Mouse (Mus musculus): ENCODE data around the gene Tmigd1. TPM values are rescaled to one million over a fixed set of nuclear protein-coding genes. Genes with fewer than 3 reads are reported as not detected.
A peak's percentile ranks its signal among the peaks of the same experiment; 100 is the strongest.

Tmigd1 gene
- polyA plus RNA-seq, 1 experiment from 2014 or later = not detected

DNA sequence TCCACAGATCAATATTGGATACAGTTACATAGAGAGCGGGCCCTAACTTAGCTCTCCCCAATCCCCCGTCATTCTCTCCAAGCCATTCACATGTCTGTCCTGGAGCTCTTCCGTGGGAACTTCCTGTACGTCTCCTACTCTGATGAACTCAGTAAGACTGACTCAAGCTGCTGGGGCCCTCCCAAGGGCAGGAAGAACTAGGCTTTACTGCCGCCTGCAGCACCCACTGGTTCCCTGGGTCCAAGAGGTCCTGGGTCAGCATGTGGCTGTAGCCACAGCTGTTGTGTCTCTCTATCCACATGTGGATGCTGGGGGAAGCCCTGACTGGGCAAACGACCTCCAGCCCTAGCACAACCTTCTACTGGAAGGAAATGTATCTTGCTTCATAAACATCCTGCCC, 27.2 kb upstream of the Tmigd1 start:
- H3K27ac ChIP-seq (ENCODE audit: low read depth, low read length) = no peak overlapping the region
- WGBS = 80% methylated on average over 6 of the region's 6 CpGs
- no peak overlapping the region for H3K4me2 ChIP-seq
- no peaks in the 10 kb centered on the region for H3K27me3 ChIP-seq (ENCODE audit: control insufficient read depth, insufficient read depth, low read length)
- DNase-seq (ENCODE audit: low spot score, missing footprints) (peak; percentile 41), ATAC-seq (ENCODE audit: low FRiP score) (no peak)
- no peaks in the 10 kb centered on the region for H3K9me3 ChIP-seq (ENCODE audit: control insufficient read depth, low read length)
- H3K4me1 ChIP-seq (ENCODE audit: control insufficient read depth, insufficient read depth, low read length) = no peaks in the 10 kb centered on the region
- no peak overlapping the region for H3K9ac ChIP-seq (ENCODE audit: low read length)
- no peak overlapping the region for H3K4me3 ChIP-seq (ENCODE audit: low read depth, low read length)
- H3K36me3 ChIP-seq (ENCODE audit: control insufficient read depth, insufficient read depth, low read length) = no peaks in the 10 kb centered on the region

DNA sequence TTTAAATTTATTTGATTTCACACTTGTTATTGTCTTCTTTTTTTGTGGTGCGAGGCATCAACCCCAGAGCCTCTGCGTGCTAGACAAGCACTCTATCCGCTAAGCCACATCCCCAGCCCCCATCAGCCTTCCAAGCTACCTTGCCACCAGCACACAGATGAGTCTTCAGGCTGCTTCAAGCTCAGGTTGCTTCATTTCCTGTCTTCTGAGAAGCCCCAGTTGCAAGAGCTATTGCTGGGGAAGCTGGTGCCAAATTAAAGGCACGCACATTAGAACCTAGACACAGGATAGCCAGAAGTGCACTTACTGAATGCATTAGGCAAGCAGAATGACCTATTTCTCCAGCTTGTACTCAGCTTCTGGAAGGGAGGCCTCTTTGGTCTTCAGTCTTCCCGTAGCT, 22.1 kb upstream of the Tmigd1 start:
- Histone ChIP-seq H3K4me1 (ENCODE audit: control insufficient read depth, insufficient read depth, low read length) (no peaks in the 10 kb centered on the region), H3K27me3 (ENCODE audit: control insufficient read depth, insufficient read depth, low read length) (no peaks in the 10 kb centered on the region), H3K36me3 (ENCODE audit: control insufficient read depth, insufficient read depth, low read length) (no peaks in the 10 kb centered on the region), H3K27ac (ENCODE audit: low read depth, low read length) (no peak overlapping the region), H3K4me2 (no peak overlapping the region), H3K9ac (ENCODE audit: low read length) (no peak overlapping the region), H3K4me3 (ENCODE audit: low read depth, low read length) (no peak overlapping the region), H3K9me3 (ENCODE audit: control insufficient read depth, low read length) (no peaks in the 10 kb centered on the region)
- no peak for DNase-seq (ENCODE audit: low spot score, missing footprints)
- WGBS = 88% methylated on average over 5 of the region's 5 CpGs
- no peak for ATAC-seq (ENCODE audit: low FRiP score)

DNA sequence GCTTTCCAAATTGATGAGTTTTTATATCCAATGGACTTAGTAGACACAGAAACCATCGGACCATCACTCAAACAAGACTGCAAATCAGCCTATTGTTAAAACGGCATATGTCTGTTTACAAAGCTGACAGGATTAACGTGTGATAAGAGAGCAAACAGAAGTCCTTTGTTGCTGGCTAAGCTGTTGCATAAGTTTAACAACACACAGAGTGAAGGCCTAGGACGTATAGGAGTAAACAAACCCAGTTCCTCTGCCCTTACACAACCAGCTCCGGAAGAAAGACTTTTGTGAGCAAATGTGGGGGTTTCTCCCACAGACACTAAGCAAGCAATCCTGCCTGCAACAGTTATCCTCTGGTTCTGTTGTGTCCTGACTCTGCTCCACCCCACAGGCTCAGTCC, 17.5 kb upstream of the Tmigd1 start:
- ATAC-seq (ENCODE audit: low FRiP score) (no peak), DNase-seq (ENCODE audit: low spot score, missing footprints) (peak; percentile 82)
- no peaks in the 10 kb centered on the region for H3K36me3 ChIP-seq (ENCODE audit: control insufficient read depth, insufficient read depth, low read length)
- no peaks in the 10 kb centered on the region for H3K27me3 ChIP-seq (ENCODE audit: control insufficient read depth, insufficient read depth, low read length)
- H3K4me2 ChIP-seq = no peak overlapping the region
- WGBS = 32% methylated on average over 5 of the region's 5 CpGs
- no peak overlapping the region for H3K9ac ChIP-seq (ENCODE audit: low read length)
- no peaks in the 10 kb centered on the region for H3K9me3 ChIP-seq (ENCODE audit: control insufficient read depth, low read length)
- H3K4me1 ChIP-seq (ENCODE audit: control insufficient read depth, insufficient read depth, low read length) = no peaks in the 10 kb centered on the region
- H3K27ac ChIP-seq (ENCODE audit: low read depth, low read length) = no peak overlapping the region
- no peak overlapping the region for H3K4me3 ChIP-seq (ENCODE audit: low read depth, low read length)

DNA sequence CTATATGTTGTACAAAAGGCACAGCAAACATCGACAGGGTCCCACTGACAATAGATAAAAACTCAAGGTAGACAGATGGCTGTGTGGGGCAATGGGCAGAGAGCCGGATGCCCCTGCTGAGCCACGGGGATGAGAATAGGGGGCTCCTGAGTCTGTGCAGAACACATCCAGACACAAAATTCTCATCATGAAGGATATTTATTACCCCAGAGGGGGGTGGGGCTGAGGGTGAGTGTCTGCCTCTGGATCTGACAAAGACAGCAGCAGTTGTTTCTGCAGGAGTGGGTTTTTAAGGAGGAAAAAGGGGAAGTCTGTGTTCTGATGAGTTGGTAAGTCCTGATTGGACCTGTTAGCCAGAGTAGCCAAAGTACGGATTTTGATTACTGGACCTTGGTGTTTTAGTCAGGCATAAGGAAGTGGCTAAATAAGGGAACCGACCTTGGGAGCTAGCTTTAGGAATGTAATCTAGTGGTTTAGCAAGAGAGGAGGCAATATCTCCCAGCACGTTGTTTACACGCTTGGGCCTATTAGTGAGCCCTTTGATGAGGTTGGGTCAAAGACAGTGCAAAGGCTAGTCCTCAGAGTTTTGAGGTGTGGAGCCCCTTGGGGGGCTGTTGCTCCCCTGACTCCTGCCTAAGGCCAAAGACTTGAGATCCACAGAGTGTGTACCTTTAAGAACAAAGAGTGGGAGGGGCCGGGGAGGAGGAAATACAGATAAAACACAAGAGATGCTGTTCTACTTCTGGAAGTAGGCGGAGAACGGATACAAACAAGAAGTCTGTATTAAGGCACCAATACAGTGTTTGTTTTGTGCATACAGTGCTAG, 12.4 kb upstream of the Tmigd1 start:
- H3K4me1 ChIP-seq (ENCODE audit: control insufficient read depth, insufficient read depth, low read length) = no peaks in the 10 kb centered on the region
- no peak overlapping the region for H3K27ac ChIP-seq (ENCODE audit: low read depth, low read length)
- H3K9me3 ChIP-seq (ENCODE audit: control insufficient read depth, low read length) = no peaks in the 10 kb centered on the region
- H3K27me3 ChIP-seq (ENCODE audit: control insufficient read depth, insufficient read depth, low read length) = no peaks in the 10 kb centered on the region
- 77% methylated on average over 10 of the region's 10 CpGs for WGBS
- no peak overlapping the region for H3K4me3 ChIP-seq (ENCODE audit: low read depth, low read length)
- no peaks in the 10 kb centered on the region for H3K36me3 ChIP-seq (ENCODE audit: control insufficient read depth, insufficient read depth, low read length)
- H3K9ac ChIP-seq (ENCODE audit: low read length) = no peak overlapping the region
- ATAC-seq (ENCODE audit: low FRiP score) (no peak), DNase-seq (ENCODE audit: low spot score, missing footprints) (peak; percentile 45)
- H3K4me2 ChIP-seq = no peak overlapping the region

DNA sequence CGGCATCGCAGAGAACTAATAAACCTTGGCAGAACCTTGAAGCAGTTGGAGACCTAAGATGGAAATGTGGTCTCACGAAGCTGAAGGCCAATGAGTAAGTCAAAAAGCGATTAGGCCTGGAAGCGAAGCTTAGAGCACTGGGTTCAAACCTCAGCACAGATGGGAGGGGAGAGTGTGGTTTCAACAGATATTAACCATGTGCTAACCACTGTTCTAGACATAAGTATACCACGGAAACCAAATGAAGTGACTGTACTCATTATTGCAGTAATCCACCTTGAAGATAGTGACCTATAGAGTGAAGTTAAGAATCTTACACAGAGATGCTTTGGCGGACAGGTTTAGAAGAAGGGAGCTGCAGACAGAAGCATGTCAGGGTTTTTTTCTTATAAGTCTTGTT, 10.8 kb upstream of the Tmigd1 start:
- Histone ChIP-seq H3K4me1 (ENCODE audit: control insufficient read depth, insufficient read depth, low read length) (no peaks in the 10 kb centered on the region), H3K27ac (ENCODE audit: low read depth, low read length) (no peak overlapping the region), H3K4me3 (ENCODE audit: low read depth, low read length) (no peak overlapping the region), H3K9ac (ENCODE audit: low read length) (no peak overlapping the region), H3K27me3 (ENCODE audit: control insufficient read depth, insufficient read depth, low read length) (no peaks in the 10 kb centered on the region), H3K9me3 (ENCODE audit: control insufficient read depth, low read length) (no peaks in the 10 kb centered on the region), H3K4me2 (no peak overlapping the region), H3K36me3 (ENCODE audit: control insufficient read depth, insufficient read depth, low read length) (no peaks in the 10 kb centered on the region)
- 91% methylated on average over 7 of the region's 7 CpGs for WGBS
- DNase-seq (ENCODE audit: low spot score, missing footprints) (no peak), ATAC-seq (ENCODE audit: low FRiP score) (no peak)

DNA sequence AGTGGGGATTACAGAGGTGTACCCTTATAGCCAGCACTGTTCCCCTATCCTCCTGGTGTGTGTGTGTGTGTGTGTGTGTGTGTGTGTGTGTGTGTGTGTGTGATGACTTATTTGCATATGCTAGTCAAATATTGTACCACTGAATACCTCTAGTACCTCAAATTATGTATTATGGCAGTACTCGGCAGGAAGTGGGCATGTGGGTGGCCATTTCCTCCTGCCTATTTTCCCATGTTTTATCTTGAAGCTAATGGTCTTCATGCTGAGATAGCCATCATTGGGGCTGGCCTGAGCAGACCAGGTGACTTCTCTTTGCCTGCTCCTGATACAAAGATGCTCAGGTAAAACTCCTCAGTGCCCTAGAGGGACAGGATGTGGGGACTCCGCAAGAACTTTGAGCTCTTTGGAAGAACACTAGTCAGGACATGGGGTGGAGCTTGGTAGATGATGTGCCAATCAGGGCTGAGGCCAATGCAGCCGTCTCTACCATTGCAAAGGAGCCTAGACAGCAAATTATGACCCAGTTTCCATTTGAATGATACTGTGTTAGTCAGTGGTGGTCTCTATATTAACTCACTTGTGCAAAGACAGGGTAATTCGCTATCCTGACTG, 10.1 kb upstream of the Tmigd1 start:
- H3K4me2 ChIP-seq = no peak overlapping the region
- peak; percentile 68 for DNase-seq (ENCODE audit: low spot score, missing footprints)
- 87% methylated on average over 4 of the region's 4 CpGs for WGBS

DNA sequence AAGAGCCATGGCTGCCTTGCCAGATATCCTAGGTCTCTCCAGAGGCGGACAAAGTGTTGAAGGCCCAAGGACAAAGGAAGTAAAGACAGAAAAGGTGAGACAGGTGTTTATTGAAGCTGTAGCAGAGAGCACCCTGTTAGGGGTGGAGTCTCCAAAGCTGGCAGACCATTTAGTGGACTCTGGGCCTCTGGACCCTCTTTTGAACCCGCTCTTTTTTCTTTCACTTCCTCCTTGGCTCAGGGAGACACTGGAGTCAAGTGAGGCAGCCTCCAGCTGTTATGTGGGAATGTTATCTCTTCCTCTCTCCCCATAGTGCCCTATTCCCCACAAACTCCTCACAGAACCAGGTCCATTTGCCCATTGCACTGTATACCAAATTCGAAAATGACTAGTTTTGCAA, 9.0 kb upstream of the Tmigd1 start:
- WGBS = 85% methylated on average over 3 of the region's 3 CpGs
- H3K4me3 ChIP-seq (ENCODE audit: low read depth, low read length) = no peak overlapping the region

More for the DNA sequence above, 10.1 kb upstream of the Tmigd1 start:
- ATAC-seq (ENCODE audit: low FRiP score) = no peak
- Histone ChIP-seq H3K36me3 (ENCODE audit: control insufficient read depth, insufficient read depth, low read length) (no peaks in the 10 kb centered on the region), H3K4me3 (ENCODE audit: low read depth, low read length) (no peak overlapping the region), H3K4me1 (ENCODE audit: control insufficient read depth, insufficient read depth, low read length) (no peaks in the 10 kb centered on the region), H3K9me3 (ENCODE audit: control insufficient read depth, low read length) (no peaks in the 10 kb centered on the region), H3K9ac (ENCODE audit: low read length) (no peak overlapping the region), H3K27me3 (ENCODE audit: control insufficient read depth, insufficient read depth, low read length) (no peaks in the 10 kb centered on the region), H3K27ac (ENCODE audit: low read depth, low read length) (no peak overlapping the region)

DNA sequence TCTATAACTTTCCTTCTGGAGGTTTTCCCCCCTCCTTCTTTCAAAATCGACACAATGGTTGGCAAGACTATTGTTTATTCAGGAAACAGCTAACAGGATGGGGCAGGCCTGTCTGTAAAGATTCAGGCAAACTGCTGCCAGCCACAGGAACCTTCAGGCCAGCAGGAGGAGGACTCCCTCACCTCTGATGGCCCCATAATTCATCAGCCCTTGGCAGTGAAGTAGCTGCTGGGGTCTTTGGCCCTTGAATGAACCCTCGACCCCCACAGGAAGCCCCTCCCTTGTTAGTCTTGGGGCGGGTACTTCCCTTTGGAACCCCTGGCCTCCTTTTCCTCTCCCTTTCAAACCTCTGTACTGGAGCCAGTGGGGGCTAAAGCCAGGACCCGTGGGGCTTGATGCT, 8.4 kb upstream of the Tmigd1 start:
- H3K9ac ChIP-seq (ENCODE audit: low read length) = no peak overlapping the region
- H3K27me3 ChIP-seq (ENCODE audit: control insufficient read depth, insufficient read depth, low read length) = no peaks in the 10 kb centered on the region
- no peak overlapping the region for H3K4me3 ChIP-seq (ENCODE audit: low read depth, low read length)
- H3K4me1 ChIP-seq (ENCODE audit: control insufficient read depth, insufficient read depth, low read length) = peaks cover 3% of the 10 kb centered on the region; the same call in 1 of the 2 replicates
- H3K9me3 ChIP-seq (ENCODE audit: control insufficient read depth, low read length) = no peaks in the 10 kb centered on the region
- peak; percentile 73 for DNase-seq (ENCODE audit: low spot score, missing footprints)
- H3K4me2 ChIP-seq = no peak overlapping the region
- WGBS = 55% methylated on average over 4 of the region's 4 CpGs
- H3K36me3 ChIP-seq (ENCODE audit: control insufficient read depth, insufficient read depth, low read length) = no peaks in the 10 kb centered on the region
- no peak for ATAC-seq (ENCODE audit: low FRiP score)
- H3K27ac ChIP-seq (ENCODE audit: low read depth, low read length) = no peak overlapping the region

More for the DNA sequence above, 9.0 kb upstream of the Tmigd1 start:
- DNase-seq (ENCODE audit: low spot score, missing footprints) = peak; percentile 31
- Histone ChIP-seq H3K4me2 (no peak overlapping the region), H3K27ac (ENCODE audit: low read depth, low read length) (no peak overlapping the region), H3K9ac (ENCODE audit: low read length) (no peak overlapping the region), H3K36me3 (ENCODE audit: control insufficient read depth, insufficient read depth, low read length) (no peaks in the 10 kb centered on the region), H3K4me1 (ENCODE audit: control insufficient read depth, insufficient read depth, low read length) (peaks cover 1% of the 10 kb centered on the region; the same call in 1 of the 2 replicates), H3K9me3 (ENCODE audit: control insufficient read depth, low read length) (no peaks in the 10 kb centered on the region), H3K27me3 (ENCODE audit: control insufficient read depth, insufficient read depth, low read length) (no peaks in the 10 kb centered on the region)
- ATAC-seq (ENCODE audit: low FRiP score) = no peak

DNA sequence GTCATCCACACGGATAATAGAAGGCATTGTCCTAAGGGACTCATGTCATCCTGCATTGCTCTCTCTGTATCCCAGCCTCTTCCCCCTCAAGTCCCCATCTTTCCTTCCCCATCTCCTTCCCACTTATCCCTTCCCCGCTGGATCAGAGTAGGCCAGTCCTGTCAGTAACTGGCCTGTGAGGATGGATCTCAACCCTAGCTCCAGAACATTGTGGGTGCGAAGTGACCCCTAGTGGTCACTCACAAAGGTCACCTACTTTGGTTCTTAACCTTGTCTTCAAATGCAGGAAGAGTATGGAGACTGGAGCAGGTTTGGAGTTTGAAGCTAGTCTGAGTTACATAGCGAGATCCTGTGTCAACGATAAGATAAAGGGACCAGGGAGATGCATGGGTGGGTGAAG, 7.7 kb upstream of the Tmigd1 start:
- H3K4me2 ChIP-seq = no peak overlapping the region
- ATAC-seq (ENCODE audit: low FRiP score) (no peak), DNase-seq (ENCODE audit: low spot score, missing footprints) (peak; percentile 88)
- no peak overlapping the region for H3K9ac ChIP-seq (ENCODE audit: low read length)
- H3K9me3 ChIP-seq (ENCODE audit: control insufficient read depth, low read length) = no peaks in the 10 kb centered on the region
- H3K36me3 ChIP-seq (ENCODE audit: control insufficient read depth, insufficient read depth, low read length) = no peaks in the 10 kb centered on the region
- 41% methylated on average over 5 of the region's 5 CpGs for WGBS
- H3K27me3 ChIP-seq (ENCODE audit: control insufficient read depth, insufficient read depth, low read length) = no peaks in the 10 kb centered on the region
- H3K4me3 ChIP-seq (ENCODE audit: low read depth, low read length) = no peak overlapping the region
- H3K4me1 ChIP-seq (ENCODE audit: control insufficient read depth, insufficient read depth, low read length) = peaks cover 3% of the 10 kb centered on the region; the same call in 1 of the 2 replicates
- H3K27ac ChIP-seq (ENCODE audit: low read depth, low read length) = no peak overlapping the region

Measured in midbrain, embryonic 11.5 days (tissue).